Mouse (Mus musculus) kidney, embryonic 14.5 days (tissue): ENCODE data around the gene Ccdc159. TPM values are rescaled to one million over a fixed set of nuclear protein-coding genes. Genes with fewer than 3 reads are reported as not detected.
A peak's percentile ranks its signal among the peaks of the same experiment; 100 is the strongest.

Source experiments
- ATAC-seq: fragments of 200-750 bp; cut with Nextera tagmentation; 2 replicates; pipeline ENCODE4 v1.8.0; 2017; ENCODE audit warnings: moderate number of reproducible peaks, mild to moderate bottlenecking, moderate TSS enrichment, moderate library complexity; ENCODE audit not compliant: low FRiP score, low TSS enrichment
- H3K27ac ChIP-seq: fragments of 300-500 bp; sonication (generic); 2 replicates; pipeline ENCODE4 v1.5.1; 2014; ENCODE audit warnings: low read depth, mild to moderate bottlenecking, low read length, moderate library complexity, mixed read lengths
- H3K27me3 ChIP-seq: fragments of 300-500 bp; sonication (generic); 2 replicates; pipeline ENCODE4 v1.6.1; 2014; ENCODE audit warnings: mild to moderate bottlenecking, low read length; ENCODE audit not compliant: control insufficient read depth, insufficient read depth
- H3K36me3 ChIP-seq: fragments of 300-500 bp; sonication (generic); 2 replicates; pipeline ENCODE4 v1.6.1; 2014; ENCODE audit warnings: low read length, mixed read lengths; ENCODE audit not compliant: control insufficient read depth, insufficient read depth
- H3K4me1 ChIP-seq: fragments of 300-500 bp; sonication (generic); 2 replicates; pipeline ENCODE4 v1.6.1; 2014; ENCODE audit warnings: low read length, mixed read lengths; ENCODE audit not compliant: control insufficient read depth, insufficient read depth
- H3K4me2 ChIP-seq: fragments of 300-500 bp; sonication (generic); replicated peaks from 2 replicates; pipeline ENCODE4 v1.6.1; 2014; ENCODE audit warnings: low read depth, mild to moderate bottlenecking, low read length
- H3K4me3 ChIP-seq: fragments of 300-500 bp; sonication (generic); 2 replicates; pipeline ENCODE4 v1.5.1; 2014; ENCODE audit warnings: mild to moderate bottlenecking, low read length
- H3K9ac ChIP-seq: fragments of 300-500 bp; sonication (generic); 2 replicates; pipeline ENCODE4 v1.6.1; 2014; ENCODE audit warnings: low read depth, mild to moderate bottlenecking, low read length, moderate library complexity
- H3K9me3 ChIP-seq: fragments of 300-500 bp; sonication (generic); 2 replicates; pipeline ENCODE4 v1.6.1; 2016; ENCODE audit warnings: low read length; ENCODE audit not compliant: control insufficient read depth
- WGBS: fragments of 180-500 bp; shearing (Covaris S2); extraction: QIAGEN DNeasy Blood & Tissue Kit; methylation state at CpG from one replicate; pipeline ENCODE4 v1.1.7; 2014; 5-methylcytosine and 5-hydroxymethylcytosine counted together
- polyA plus RNA-seq: library from polyadenylated mRNA; unstranded; fragments of >200 nt; fragmentation: Nextera tagmentation; extraction: Ambion mirVana; gene quantifications from 2 replicates; pipeline ENCODE4 v1.2.1, GENCODE M21; 2014

Gene Ccdc159
- polyA plus RNA-seq, 1 experiment from 2014 or later, result 4.0 TPM

DNA sequence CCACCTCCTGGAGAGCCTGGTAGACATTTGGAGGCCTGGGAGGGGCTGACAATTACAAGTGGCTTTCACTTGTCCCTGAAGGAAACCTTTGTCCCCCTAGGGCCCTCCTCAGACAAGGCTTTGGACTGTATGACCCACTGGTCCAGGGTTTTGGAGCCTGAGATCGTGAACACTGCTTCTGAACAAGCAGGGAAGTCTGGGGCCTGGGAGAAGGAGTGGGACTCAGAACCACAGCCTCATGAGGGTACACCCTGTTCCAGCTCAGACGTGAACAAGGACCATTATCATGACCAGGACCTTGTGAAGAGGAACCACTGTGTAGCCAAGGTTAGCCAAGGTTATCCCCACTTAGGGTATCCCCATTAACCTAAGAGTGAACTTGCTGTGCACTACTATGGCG, 1.9 kb downstream of the Ccdc159 start:
- Histone ChIP-seq H3K4me3 (no peak overlapping the region), H3K27ac (no peak overlapping the region), H3K36me3 (no peaks in the 10 kb centered on the region; the same call in 1 of the 2 replicates), H3K4me2 (no peak overlapping the region), H3K27me3 (no peaks in the 10 kb centered on the region), H3K4me1 (peaks cover 9% of the 10 kb centered on the region), H3K9me3 (no peaks in the 10 kb centered on the region), H3K9ac (no peak overlapping the region)
- 71% methylated on average over 3 of the region's 3 CpGs for WGBS
- ATAC-seq, result no peak

DNA sequence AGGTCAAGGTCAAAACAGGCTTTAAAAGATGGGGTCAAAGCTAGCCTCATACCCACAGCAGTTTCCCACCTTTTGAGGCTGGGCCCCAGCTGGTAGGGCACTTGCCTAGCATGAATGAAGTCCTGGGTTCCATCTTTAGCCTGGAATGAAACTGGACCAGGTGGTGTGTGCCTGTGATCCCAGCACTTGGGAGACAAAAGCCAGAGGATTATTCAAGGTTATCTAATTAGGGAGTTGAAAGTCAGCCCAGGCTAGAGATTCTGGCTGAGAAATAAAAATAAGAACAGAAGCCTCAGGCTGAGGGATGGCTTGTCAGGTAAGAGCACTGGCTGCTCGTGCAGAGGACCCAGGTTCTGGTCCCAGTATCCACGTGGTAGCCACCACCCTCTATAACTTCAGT, 4.7 kb downstream of the Ccdc159 start:
- H3K9me3 ChIP-seq, result no peaks in the 10 kb centered on the region
- no peaks in the 10 kb centered on the region for H3K36me3 ChIP-seq
- H3K9ac ChIP-seq, result no peak overlapping the region
- no peaks in the 10 kb centered on the region for H3K4me1 ChIP-seq
- H3K27ac ChIP-seq, result no peak overlapping the region
- no peak overlapping the region for H3K4me3 ChIP-seq
- H3K4me2 ChIP-seq, result no peak overlapping the region
- WGBS, result 73% methylated on average over 2 of the region's 2 CpGs
- H3K27me3 ChIP-seq, result no peaks in the 10 kb centered on the region
- ATAC-seq, result no peak

DNA sequence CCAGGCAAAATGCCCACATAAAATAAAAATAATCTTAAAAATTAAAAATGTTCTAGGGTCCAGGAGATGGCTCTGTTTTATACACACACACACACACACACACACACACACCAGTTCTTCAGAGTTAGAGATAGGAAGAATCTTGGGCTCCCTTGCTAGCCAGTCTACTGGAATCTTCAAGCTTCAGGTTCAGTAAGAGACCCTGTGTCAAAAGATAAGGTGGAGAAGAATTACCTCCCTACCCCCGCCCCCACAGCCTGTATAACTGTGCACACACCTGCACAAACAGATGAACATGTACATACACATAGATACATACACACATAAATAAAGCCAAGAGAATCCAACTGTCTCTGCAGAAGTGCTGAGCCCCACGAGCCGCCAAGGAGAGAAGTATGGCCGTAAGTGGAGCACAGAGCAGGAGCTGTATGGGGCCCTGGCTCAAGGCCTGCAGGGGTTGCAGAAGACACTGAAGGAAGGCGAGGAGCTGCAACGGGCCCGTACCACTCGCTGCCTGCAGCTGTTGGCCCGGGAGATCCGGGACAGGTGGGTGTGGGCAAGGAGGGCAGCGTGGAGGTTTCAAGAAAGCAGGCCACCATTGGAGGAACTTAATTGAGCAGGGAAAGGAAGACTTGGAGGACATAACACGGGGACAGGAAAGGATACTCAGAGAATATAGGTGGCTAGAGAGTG, 5.3 kb downstream of the Ccdc159 start:
- H3K27me3 ChIP-seq, result no peaks in the 10 kb centered on the region
- no peak overlapping the region for H3K4me3 ChIP-seq
- H3K9me3 ChIP-seq, result no peaks in the 10 kb centered on the region
- no peak overlapping the region for H3K27ac ChIP-seq
- H3K4me1 ChIP-seq, result no peaks in the 10 kb centered on the region
- ATAC-seq, result no peak
- no peaks in the 10 kb centered on the region for H3K36me3 ChIP-seq
- no peak overlapping the region for H3K4me2 ChIP-seq
- 60% methylated on average over 12 of the region's 12 CpGs for WGBS
- H3K9ac ChIP-seq, result no peak overlapping the region

DNA sequence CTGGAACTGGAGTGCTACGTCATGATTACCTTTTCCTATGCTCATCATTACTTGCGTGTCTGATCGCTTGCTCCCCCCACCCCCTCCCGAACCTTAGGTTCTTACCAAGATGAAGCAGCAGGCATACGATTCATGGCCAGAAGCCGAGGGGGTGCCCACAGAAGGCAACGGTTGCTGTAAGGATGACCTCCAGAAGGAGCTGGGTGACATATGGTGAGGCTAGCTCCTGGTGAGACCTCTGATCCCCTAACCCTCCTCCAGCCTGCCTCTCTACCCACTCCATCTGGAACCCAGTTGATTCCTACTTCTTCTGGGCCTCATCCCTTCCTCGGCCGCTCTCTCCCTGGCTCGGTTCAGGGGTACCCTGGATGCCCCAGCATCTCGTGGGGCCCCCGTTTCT, 6.8 kb downstream of the Ccdc159 start:
- ATAC-seq, result no peak
- Histone ChIP-seq H3K27ac (no peak overlapping the region), H3K9ac (no peak overlapping the region), H3K36me3 (no peaks in the 10 kb centered on the region), H3K27me3 (no peaks in the 10 kb centered on the region), H3K4me3 (no peak overlapping the region), H3K9me3 (no peaks in the 10 kb centered on the region), H3K4me1 (no peaks in the 10 kb centered on the region), H3K4me2 (no peak overlapping the region)
- WGBS, result 87% methylated on average over 12 of the region's 12 CpGs

DNA sequence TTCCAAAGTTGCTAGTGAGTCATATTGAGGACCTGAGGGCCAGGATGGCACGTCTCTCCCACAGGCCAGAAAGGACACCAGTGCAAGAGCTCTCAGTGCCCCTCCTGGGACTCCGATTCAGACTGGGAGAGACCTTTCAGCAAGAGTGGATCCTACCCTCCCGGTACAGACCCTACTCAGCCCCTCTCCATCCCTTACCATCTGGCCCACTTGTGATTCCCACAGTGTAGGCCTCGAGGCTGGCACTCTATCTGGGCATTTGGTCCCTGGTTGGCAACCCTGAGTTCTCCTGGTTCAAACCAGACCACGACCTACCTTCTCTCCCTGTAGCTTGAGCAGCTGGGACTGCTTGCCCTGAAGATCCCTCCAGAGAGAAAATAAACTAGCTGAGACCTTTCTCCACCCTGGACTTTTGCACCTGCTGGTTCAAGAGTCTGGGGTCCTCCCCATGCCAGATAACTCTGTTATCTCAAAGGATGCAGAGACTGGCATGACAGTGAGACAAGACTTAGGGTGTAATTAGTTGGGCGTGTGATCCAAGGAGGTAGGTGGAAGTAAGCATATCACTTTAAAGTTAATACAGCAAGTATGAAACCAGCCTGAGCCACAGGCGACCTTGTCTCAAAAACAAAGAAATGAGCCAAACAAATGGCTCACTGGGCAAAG, 8.3 kb downstream of the Ccdc159 start:
- H3K4me3 ChIP-seq, result no peak overlapping the region
- H3K36me3 ChIP-seq, result no peaks in the 10 kb centered on the region
- H3K9me3 ChIP-seq, result no peaks in the 10 kb centered on the region
- 78% methylated on average over 7 of the region's 7 CpGs for WGBS
- no peaks in the 10 kb centered on the region for H3K27me3 ChIP-seq
- no peak overlapping the region for H3K27ac ChIP-seq
- no peak for ATAC-seq
- no peak overlapping the region for H3K4me2 ChIP-seq
- no peaks in the 10 kb centered on the region for H3K4me1 ChIP-seq
- H3K9ac ChIP-seq, result no peak overlapping the region

DNA sequence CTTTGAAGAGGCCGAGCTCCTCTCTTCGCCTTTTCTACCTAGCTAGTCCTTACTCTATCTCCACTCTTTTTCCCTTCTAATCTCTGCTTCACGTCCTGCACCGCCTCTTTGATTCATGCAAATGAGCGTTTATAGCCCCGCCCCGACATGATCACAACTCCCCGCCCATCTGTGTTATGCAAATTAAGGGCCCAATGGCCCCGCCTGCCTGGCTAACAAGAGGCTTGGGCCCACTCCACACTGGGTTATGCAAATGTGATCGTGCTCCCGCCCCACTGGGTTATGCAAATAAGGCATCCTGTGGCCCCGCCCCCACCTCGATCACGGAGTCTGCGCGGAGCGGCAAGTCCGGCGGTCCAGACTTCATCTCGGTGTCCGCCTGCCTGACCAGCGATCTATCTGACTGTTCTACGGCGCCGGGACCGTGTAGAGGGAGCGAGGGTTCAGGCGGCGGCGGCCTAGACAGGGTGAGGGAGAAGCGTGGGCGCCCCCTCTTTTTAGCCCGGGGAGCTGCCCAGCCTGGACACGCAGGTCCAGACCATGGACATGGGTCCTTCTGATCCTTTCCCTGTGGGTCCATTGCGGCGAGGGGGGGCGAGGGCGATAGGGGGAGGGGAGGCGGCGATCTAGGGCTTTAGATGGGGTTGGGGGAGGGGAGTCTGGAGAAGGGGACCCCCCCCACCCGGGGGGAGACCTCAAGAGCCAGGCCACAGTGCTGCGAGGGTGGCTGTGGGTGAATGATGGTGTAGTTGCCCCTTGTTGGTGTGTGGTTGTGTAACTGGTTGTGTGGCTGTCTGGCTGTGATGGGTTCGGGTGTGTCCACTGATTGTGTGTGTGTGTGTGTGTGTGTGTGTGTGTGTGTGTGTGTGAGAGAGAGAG, 9.7 kb downstream of the Ccdc159 start, which contains the start of gene Plppr2:
Plppr2 (plus strand) TSS at position 342 of the 879 bp plus-strand sequence.
- H3K36me3 ChIP-seq, result no peaks in the 10 kb centered on the region
- peak within 1 kb of the TSS; percentile 63 for H3K9ac ChIP-seq
- 2% methylated on average over 41 of the region's 43 CpGs for WGBS
- H3K27ac ChIP-seq, result no peak within 1 kb of the TSS
- peak; percentile 97 for ATAC-seq
- H3K4me2 ChIP-seq, result peak within 1 kb of the TSS; percentile 82
- H3K4me3 ChIP-seq, result peak within 1 kb of the TSS; percentile 57
- no peaks in the 10 kb centered on the region for H3K27me3 ChIP-seq
- H3K9me3 ChIP-seq, result no peaks in the 10 kb centered on the region
- no peaks in the 10 kb centered on the region for H3K4me1 ChIP-seq

DNA sequence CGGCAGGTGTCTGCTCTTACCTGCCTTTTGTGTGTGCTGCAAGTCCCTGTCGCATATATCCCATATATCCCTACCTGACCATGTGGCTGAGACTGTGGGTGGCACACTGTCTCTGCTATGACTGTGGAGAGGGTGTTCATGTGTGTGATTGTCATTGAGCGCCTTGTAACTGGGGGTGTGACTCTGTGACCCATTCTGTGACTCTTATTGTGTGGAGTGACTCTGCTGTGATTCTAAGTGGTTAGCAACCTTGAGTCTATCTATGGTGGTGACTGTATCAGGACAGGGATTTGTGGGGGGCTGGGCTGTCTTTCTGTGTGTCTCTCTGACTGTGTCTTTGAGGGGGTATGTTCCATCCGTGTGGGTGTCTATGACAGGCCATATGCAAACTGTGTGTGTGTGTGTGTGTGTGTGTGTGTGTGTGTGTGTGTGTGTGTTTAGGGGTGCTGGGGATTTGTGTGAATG, 10.5 kb downstream of the Ccdc159 start:
- H3K27ac ChIP-seq, result no peak overlapping the region
- H3K27me3 ChIP-seq, result no peaks in the 10 kb centered on the region
- H3K4me1 ChIP-seq, result no peaks in the 10 kb centered on the region
- peak overlapping the region; percentile 82 for H3K4me2 ChIP-seq
- no peak overlapping the region for H3K9ac ChIP-seq
- WGBS, result 77% methylated on average over 4 of the region's 4 CpGs
- ATAC-seq, result no peak
- no peak overlapping the region; the same call in 1 of the 2 replicates for H3K4me3 ChIP-seq
- no peaks in the 10 kb centered on the region for H3K9me3 ChIP-seq
- no peaks in the 10 kb centered on the region for H3K36me3 ChIP-seq

DNA sequence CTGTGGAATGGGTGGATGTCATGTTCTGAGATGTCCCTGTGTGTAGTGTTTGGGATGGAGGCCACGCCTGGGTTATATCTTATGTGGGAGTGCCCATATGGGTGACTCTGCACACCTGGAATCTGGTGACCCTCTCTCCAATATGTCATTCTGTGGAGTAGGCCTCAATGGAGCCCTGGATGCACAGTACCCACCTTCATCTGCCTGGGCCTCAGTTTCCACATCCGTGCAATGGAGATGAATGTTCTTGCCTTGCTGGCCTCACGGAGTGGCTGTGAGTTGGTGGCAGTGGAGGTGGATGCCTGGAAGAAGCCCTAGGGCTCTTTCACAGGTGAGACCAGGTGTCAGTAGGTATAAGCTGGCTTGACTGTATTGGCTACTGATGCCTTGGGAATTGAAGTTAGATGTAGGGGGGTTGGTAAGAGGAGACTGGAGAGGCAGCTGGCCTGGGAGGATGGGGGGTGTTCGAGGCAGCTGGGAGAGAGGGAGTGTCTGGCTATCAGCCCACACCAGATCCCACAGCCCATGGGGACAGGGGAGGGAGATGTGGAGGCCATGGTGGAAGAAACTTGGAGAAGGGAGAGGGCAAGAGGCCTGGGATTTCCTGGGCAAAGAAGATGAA, 11.1 kb downstream of the Ccdc159 start:
- H3K9ac ChIP-seq, result no peak overlapping the region
- ATAC-seq, result no peak
- no peak overlapping the region for H3K27ac ChIP-seq
- H3K27me3 ChIP-seq, result no peaks in the 10 kb centered on the region
- no peaks in the 10 kb centered on the region for H3K9me3 ChIP-seq
- H3K36me3 ChIP-seq, result no peaks in the 10 kb centered on the region
- H3K4me2 ChIP-seq, result no peak overlapping the region
- WGBS, result 88% methylated on average over 4 of the region's 4 CpGs
- H3K4me1 ChIP-seq, result no peaks in the 10 kb centered on the region
- no peak overlapping the region for H3K4me3 ChIP-seq
